Mouse (Mus musculus) kidney, postnatal 14 days (tissue): ENCODE measurements around the gene Clec10a.
A peak's percentile ranks its signal among the peaks of the same experiment; 100 is the strongest.

Source experiments
- DNase-seq: peaks from one replicate; pipeline ENCODE4 v3.0.0; 2022; ENCODE audit warnings: mixed read lengths

Clec10a gene

GRCm38 (mm10) chr11:70185120-70185519 is 29.1 kb downstream of the Clec10a start:
- DNase-seq = no peak

GRCm38 (mm10) chr11:70189319-70190134 is 33.5 kb downstream of the Clec10a start:
- DNase-seq = peak; percentile 42

- no peak for DNase-seq
These were observed 35.2 kb downstream of the Clec10a start for GRCm38 (mm10) chr11:70191188-70191587.

- no peak for DNase-seq
These were observed 36.2 kb downstream of the Clec10a start for GRCm38 (mm10) chr11:70192157-70192556.

GRCm38 (mm10) chr11:70193354-70194285 is 37.6 kb downstream of the Clec10a start:
- DNase-seq = no peak

- no peak for DNase-seq
These were observed 42.3 kb downstream of the Clec10a start for GRCm38 (mm10) chr11:70198332-70198731.

GRCm38 (mm10) chr11:70199107-70199506 is 43.1 kb downstream of the Clec10a start:
- DNase-seq = no peak

- DNase-seq = no peak
These were observed 44.1 kb downstream of the Clec10a start for GRCm38 (mm10) chr11:70200036-70200608.

- DNase-seq = peak; percentile 91
These were observed 45.7 kb downstream of the Clec10a start for GRCm38 (mm10) chr11:70201691-70202090.

- DNase-seq = no peak
These were observed 50.8 kb downstream of the Clec10a start for GRCm38 (mm10) chr11:70206801-70207200.

- DNase-seq = no peak
These were observed 51.3 kb downstream of the Clec10a start for GRCm38 (mm10) chr11:70207283-70207682.

GRCm38 (mm10) chr11:70208778-70209388 is 52.9 kb downstream of the Clec10a start:
- DNase-seq = no peak

- DNase-seq = no peak
These were observed 54.7 kb downstream of the Clec10a start for GRCm38 (mm10) chr11:70210681-70211080.

GRCm38 (mm10) chr11:70211972-70212371 is 56.0 kb downstream of the Clec10a start:
- DNase-seq = no peak

GRCm38 (mm10) chr11:70212423-70212822 is 56.4 kb downstream of the Clec10a start, which contains the start of gene Slc16a11:
Gene Slc16a11 (plus strand): TSS chr11:70212752.
- DNase-seq = no peak

- peak; percentile 87 for DNase-seq
These were observed 56.9 kb downstream of the Clec10a start for GRCm38 (mm10) chr11:70212896-70213295.

GRCm38 (mm10) chr11:70213736-70214135 is 57.7 kb downstream of the Clec10a start:
- DNase-seq = no peak

GRCm38 (mm10) chr11:70214191-70214855 is 58.3 kb downstream of the Clec10a start:
- peak; percentile 84 for DNase-seq

- DNase-seq = no peak
These were observed 58.8 kb downstream of the Clec10a start for GRCm38 (mm10) chr11:70214856-70215209.

GRCm38 (mm10) chr11:70215301-70215700 is 59.3 kb downstream of the Clec10a start:
- DNase-seq = peak; percentile 53

GRCm38 (mm10) chr11:70216103-70216502 is 60.1 kb downstream of the Clec10a start:
- DNase-seq = no peak

GRCm38 (mm10) chr11:70218039-70218438 is 62.0 kb downstream of the Clec10a start:
- peak; percentile 78 for DNase-seq
